Mouse (Mus musculus) C2C12 (cell line): ENCODE measurements around the gene Hist1h4f.

Experiments used
- CTCF ChIP-seq: IDR thresholded peaks from one replicate; pipeline ENCODE4 v1.5.1; 2011; ENCODE audit not compliant: control insufficient read depth, insufficient read depth, insufficient read length
- FOSL1 ChIP-seq: IDR thresholded peaks from one replicate; pipeline ENCODE4 v1.8.0; 2011; ENCODE audit warnings: mild to moderate bottlenecking, low read length; ENCODE audit not compliant: poor library complexity, insufficient read depth, severe bottlenecking
- MYOD1 ChIP-seq: IDR thresholded peaks from one replicate; pipeline ENCODE4 v1.6.1; 2011; ENCODE audit warnings: low read depth; ENCODE audit not compliant: control insufficient read depth, insufficient read length
- USF1 ChIP-seq: IDR thresholded peaks from one replicate; pipeline ENCODE4 v1.6.1; 2011; ENCODE audit warnings: low read depth, mild to moderate bottlenecking, control low read depth, moderate library complexity

DNA sequence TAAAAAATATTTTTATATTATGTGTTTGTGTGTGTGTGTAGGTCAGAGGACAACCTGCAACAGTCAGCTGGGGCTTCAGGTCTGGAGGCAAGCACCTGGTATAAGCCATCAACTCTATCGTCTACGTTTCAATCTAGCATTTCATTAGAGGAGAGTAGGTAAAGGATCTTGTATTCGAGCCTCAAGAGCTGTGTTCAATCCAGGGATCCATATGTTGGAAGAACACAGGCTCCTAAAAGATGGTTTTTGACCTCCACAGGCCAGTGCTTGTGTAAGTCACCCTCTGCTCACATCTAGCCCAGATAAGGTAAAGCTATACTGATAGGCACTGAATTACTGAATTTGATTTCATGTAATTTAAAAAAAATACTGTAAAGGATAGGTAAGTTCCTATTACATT is 5.5 kb upstream of the Hist1h4f start:
- TF ChIP-seq USF1 = no peak
- no peak for TF ChIP-seq CTCF
- no peak for TF ChIP-seq MYOD1
- TF ChIP-seq FOSL1 = no peak
